Mouse (Mus musculus) lung, postnatal 25 days (tissue): ENCODE measurements around the gene Akap11.
A peak's percentile ranks its signal among the peaks of the same experiment; 100 is the strongest.

Experiments
- DNase-seq: peaks from one replicate; pipeline ENCODE4 v3.0.0; 2022; ENCODE audit warnings: low spot score

Gene Akap11

GRCm38 (mm10) chr14:78528461-78529425 lies 7.9 kb downstream of the Akap11 start:
- DNase-seq, result peak; percentile 20

GRCm38 (mm10) chr14:78526907-78527306 lies 9.7 kb downstream of the Akap11 start:
- DNase-seq, result no peak

GRCm38 (mm10) chr14:78526475-78526874 lies 10.1 kb downstream of the Akap11 start:
- no peak for DNase-seq

GRCm38 (mm10) chr14:78525611-78526457 lies 10.8 kb downstream of the Akap11 start:
- DNase-seq, result no peak

- no peak for DNase-seq
These were observed 11.5 kb downstream of the Akap11 start for GRCm38 (mm10) chr14:78525059-78525458.

- no peak for DNase-seq
These were observed 25.9 kb downstream of the Akap11 start for GRCm38 (mm10) chr14:78510713-78511112.

- no peak for DNase-seq
These were observed 26.8 kb downstream of the Akap11 start for GRCm38 (mm10) chr14:78509791-78510190.

GRCm38 (mm10) chr14:78500578-78500977 lies 36.0 kb downstream of the Akap11 start:
- no peak for DNase-seq

GRCm38 (mm10) chr14:78496691-78497090 lies 39.9 kb downstream of the Akap11 start:
- no peak for DNase-seq

- no peak for DNase-seq
These were observed 41.4 kb downstream of the Akap11 start for GRCm38 (mm10) chr14:78495241-78495640.

- DNase-seq, result peak; percentile 55
These were observed 44.0 kb downstream of the Akap11 start for GRCm38 (mm10) chr14:78492602-78493001.

GRCm38 (mm10) chr14:78491432-78491831 lies 45.2 kb downstream of the Akap11 start:
- DNase-seq, result no peak

- peak; percentile 9 for DNase-seq
These were observed 54.0 kb downstream of the Akap11 start for GRCm38 (mm10) chr14:78482385-78483231.

GRCm38 (mm10) chr14:78474058-78474457 lies 62.5 kb downstream of the Akap11 start:
- DNase-seq, result no peak

GRCm38 (mm10) chr14:78470714-78471113 lies 65.9 kb downstream of the Akap11 start:
- DNase-seq, result no peak

- no peak for DNase-seq
These were observed 67.6 kb downstream of the Akap11 start for GRCm38 (mm10) chr14:78468991-78469390.

- DNase-seq, result no peak
These were observed 68.6 kb downstream of the Akap11 start for GRCm38 (mm10) chr14:78467994-78468393.

- DNase-seq, result no peak
These were observed 72.3 kb downstream of the Akap11 start for GRCm38 (mm10) chr14:78464353-78464752.

GRCm38 (mm10) chr14:78459121-78459520 lies 77.5 kb downstream of the Akap11 start:
- no peak for DNase-seq

GRCm38 (mm10) chr14:78458705-78459104 lies 77.9 kb downstream of the Akap11 start:
- DNase-seq, result no peak

GRCm38 (mm10) chr14:78454970-78455369 lies 81.6 kb downstream of the Akap11 start:
- no peak for DNase-seq
